Mouse (Mus musculus) 416B (cell line): ENCODE results near the gene Mob4.

Experiments used
- DNase-seq: peaks from one replicate; pipeline ENCODE4 v3.0.0; 2011; ENCODE audit warnings: low read depth

The Mob4 gene

GRCm38 (mm10) chr1:55186592-55187210, 55.7 kb downstream of the Mob4 start:
- DNase-seq: no peak

GRCm38 (mm10) chr1:55192015-55192414, 61.0 kb downstream of the Mob4 start:
- DNase-seq: no peak

- peak; percentile 57 for DNase-seq
Observed at GRCm38 (mm10) chr1:55192824-55193223, 61.8 kb downstream of the Mob4 start.

- DNase-seq: no peak
Observed at GRCm38 (mm10) chr1:55193316-55193715, 62.3 kb downstream of the Mob4 start.

GRCm38 (mm10) chr1:55194064-55194915, 63.3 kb downstream of the Mob4 start:
- no peak for DNase-seq

GRCm38 (mm10) chr1:55195021-55195420, 64.0 kb downstream of the Mob4 start:
- no peak for DNase-seq

- DNase-seq: peak; percentile 31
Observed at GRCm38 (mm10) chr1:55196327-55197003, 65.4 kb downstream of the Mob4 start.

- DNase-seq: no peak
Observed at GRCm38 (mm10) chr1:55198719-55199118, 67.7 kb downstream of the Mob4 start.

GRCm38 (mm10) chr1:55201850-55202752, 71.1 kb downstream of the Mob4 start:
- DNase-seq: no peak
